Mouse (Mus musculus): Measurements from ENCODE around the gene Egfl6. TPM values are rescaled to one million over a fixed set of nuclear protein-coding genes. Genes with fewer than 3 reads are reported as not detected.

Gene Egfl6
- polyA plus RNA-seq, 1 experiment from 2014 or later: 3.7 TPM

GRCm38 (mm10) chrX:166576111-166576510 lies 9.4 kb downstream of the Egfl6 start:
- Histone ChIP-seq H3K9me3 (replicated peaks; ENCODE audit: control insufficient read depth, low read length) (no peaks in the 10 kb centered on the region), H3K36me3 (ENCODE audit: control insufficient read depth, insufficient read depth) (no peaks in the 10 kb centered on the region), H3K27me3 (ENCODE audit: control insufficient read depth, insufficient read depth, low read length) (no peaks in the 10 kb centered on the region), H3K4me1 (ENCODE audit: control insufficient read depth, insufficient read depth, low read length) (no peaks in the 10 kb centered on the region), H3K9ac (ENCODE audit: low read length) (no peak overlapping the region), H3K4me2 (ENCODE audit: low read depth, low read length) (no peak overlapping the region), H3K4me3 (ENCODE audit: low read length) (no peak overlapping the region), H3K27ac (ENCODE audit: low read length) (no peak overlapping the region)
- ATAC-seq (replicated peaks; ENCODE audit: extremely low read depth, insufficient read depth, low FRiP score): no peak
- 57% methylated on average over 1 of the region's 1 CpGs for WGBS

- Histone ChIP-seq H3K36me3 (ENCODE audit: control insufficient read depth, insufficient read depth) (no peaks in the 10 kb centered on the region), H3K4me1 (ENCODE audit: control insufficient read depth, insufficient read depth, low read length) (no peaks in the 10 kb centered on the region), H3K9me3 (replicated peaks; ENCODE audit: control insufficient read depth, low read length) (no peaks in the 10 kb centered on the region), H3K4me2 (ENCODE audit: low read depth, low read length) (no peak overlapping the region), H3K9ac (ENCODE audit: low read length) (no peak overlapping the region), H3K27me3 (ENCODE audit: control insufficient read depth, insufficient read depth, low read length) (no peaks in the 10 kb centered on the region), H3K4me3 (ENCODE audit: low read length) (no peak overlapping the region), H3K27ac (ENCODE audit: low read length) (no peak overlapping the region)
- WGBS: 80% methylated on average over 6 of the region's 6 CpGs
- no peak for ATAC-seq (replicated peaks; ENCODE audit: extremely low read depth, insufficient read depth, low FRiP score)
These were observed 19.5 kb downstream of the Egfl6 start for GRCm38 (mm10) chrX:166565983-166566382.

GRCm38 (mm10) chrX:166565401-166565800 lies 20.1 kb downstream of the Egfl6 start:
- H3K36me3 ChIP-seq (ENCODE audit: control insufficient read depth, insufficient read depth): no peaks in the 10 kb centered on the region
- H3K4me2 ChIP-seq (ENCODE audit: low read depth, low read length): no peak overlapping the region
- no peaks in the 10 kb centered on the region for H3K4me1 ChIP-seq (ENCODE audit: control insufficient read depth, insufficient read depth, low read length)
- no peak overlapping the region for H3K27ac ChIP-seq (ENCODE audit: low read length)
- ATAC-seq (replicated peaks; ENCODE audit: extremely low read depth, insufficient read depth, low FRiP score): no peak
- H3K9ac ChIP-seq (ENCODE audit: low read length): no peak overlapping the region
- no peaks in the 10 kb centered on the region for H3K9me3 ChIP-seq (replicated peaks; ENCODE audit: control insufficient read depth, low read length)
- no peak overlapping the region for H3K4me3 ChIP-seq (ENCODE audit: low read length)
- 67% methylated on average over 5 of the region's 5 CpGs for WGBS
- no peaks in the 10 kb centered on the region for H3K27me3 ChIP-seq (ENCODE audit: control insufficient read depth, insufficient read depth, low read length)

GRCm38 (mm10) chrX:166564900-166565299 lies 20.6 kb downstream of the Egfl6 start:
- Histone ChIP-seq H3K4me3 (ENCODE audit: low read length) (no peak overlapping the region), H3K9ac (ENCODE audit: low read length) (no peak overlapping the region), H3K4me2 (ENCODE audit: low read depth, low read length) (no peak overlapping the region), H3K27me3 (ENCODE audit: control insufficient read depth, insufficient read depth, low read length) (no peaks in the 10 kb centered on the region), H3K9me3 (replicated peaks; ENCODE audit: control insufficient read depth, low read length) (no peaks in the 10 kb centered on the region), H3K36me3 (ENCODE audit: control insufficient read depth, insufficient read depth) (no peaks in the 10 kb centered on the region), H3K4me1 (ENCODE audit: control insufficient read depth, insufficient read depth, low read length) (no peaks in the 10 kb centered on the region), H3K27ac (ENCODE audit: low read length) (no peak overlapping the region)
- 57% methylated on average over 5 of the region's 5 CpGs for WGBS
- no peak for ATAC-seq (replicated peaks; ENCODE audit: extremely low read depth, insufficient read depth, low FRiP score)

GRCm38 (mm10) chrX:166559333-166559732 lies 26.2 kb downstream of the Egfl6 start:
- Histone ChIP-seq H3K27ac (ENCODE audit: low read length) (no peak overlapping the region), H3K27me3 (ENCODE audit: control insufficient read depth, insufficient read depth, low read length) (no peaks in the 10 kb centered on the region), H3K4me1 (ENCODE audit: control insufficient read depth, insufficient read depth, low read length) (no peaks in the 10 kb centered on the region), H3K4me3 (ENCODE audit: low read length) (no peak overlapping the region), H3K9ac (ENCODE audit: low read length) (no peak overlapping the region), H3K4me2 (ENCODE audit: low read depth, low read length) (no peak overlapping the region), H3K36me3 (ENCODE audit: control insufficient read depth, insufficient read depth) (no peaks in the 10 kb centered on the region), H3K9me3 (replicated peaks; ENCODE audit: control insufficient read depth, low read length) (no peaks in the 10 kb centered on the region)
- 39% methylated on average over 3 of the region's 3 CpGs for WGBS
- ATAC-seq (replicated peaks; ENCODE audit: extremely low read depth, insufficient read depth, low FRiP score): no peak

- Histone ChIP-seq H3K36me3 (ENCODE audit: control insufficient read depth, insufficient read depth) (no peaks in the 10 kb centered on the region), H3K9me3 (replicated peaks; ENCODE audit: control insufficient read depth, low read length) (no peaks in the 10 kb centered on the region), H3K4me2 (ENCODE audit: low read depth, low read length) (no peak overlapping the region), H3K4me3 (ENCODE audit: low read length) (no peak overlapping the region), H3K4me1 (ENCODE audit: control insufficient read depth, insufficient read depth, low read length) (no peaks in the 10 kb centered on the region), H3K27me3 (ENCODE audit: control insufficient read depth, insufficient read depth, low read length) (no peaks in the 10 kb centered on the region), H3K27ac (ENCODE audit: low read length) (no peak overlapping the region), H3K9ac (ENCODE audit: low read length) (no peak overlapping the region)
- no peak for ATAC-seq (replicated peaks; ENCODE audit: extremely low read depth, insufficient read depth, low FRiP score)
- 72% methylated on average over 7 of the region's 7 CpGs for WGBS
These were observed 33.2 kb downstream of the Egfl6 start for GRCm38 (mm10) chrX:166552355-166552754.

- WGBS: 47% methylated on average over 2 of the region's 2 CpGs
- H3K9me3 ChIP-seq (replicated peaks; ENCODE audit: control insufficient read depth, low read length): no peaks in the 10 kb centered on the region
- no peak overlapping the region for H3K4me2 ChIP-seq (ENCODE audit: low read depth, low read length)
- H3K36me3 ChIP-seq (ENCODE audit: control insufficient read depth, insufficient read depth): no peaks in the 10 kb centered on the region
- no peaks in the 10 kb centered on the region for H3K4me1 ChIP-seq (ENCODE audit: control insufficient read depth, insufficient read depth, low read length)
- H3K4me3 ChIP-seq (ENCODE audit: low read length): no peak overlapping the region
- no peak for ATAC-seq (replicated peaks; ENCODE audit: extremely low read depth, insufficient read depth, low FRiP score)
- H3K27me3 ChIP-seq (ENCODE audit: control insufficient read depth, insufficient read depth, low read length): no peaks in the 10 kb centered on the region
- no peak overlapping the region for H3K27ac ChIP-seq (ENCODE audit: low read length)
- no peak overlapping the region for H3K9ac ChIP-seq (ENCODE audit: low read length)
These were observed 39.0 kb downstream of the Egfl6 start for GRCm38 (mm10) chrX:166546495-166546894.

GRCm38 (mm10) chrX:166535138-166535537 lies 50.4 kb downstream of the Egfl6 start:
- Histone ChIP-seq H3K27me3 (ENCODE audit: control insufficient read depth, insufficient read depth, low read length) (no peaks in the 10 kb centered on the region; the same call in 1 of the 2 replicates), H3K9me3 (replicated peaks; ENCODE audit: control insufficient read depth, low read length) (no peaks in the 10 kb centered on the region), H3K36me3 (ENCODE audit: control insufficient read depth, insufficient read depth) (no peaks in the 10 kb centered on the region), H3K27ac (ENCODE audit: low read length) (no peak overlapping the region), H3K9ac (ENCODE audit: low read length) (no peak overlapping the region), H3K4me3 (ENCODE audit: low read length) (no peak overlapping the region), H3K4me1 (ENCODE audit: control insufficient read depth, insufficient read depth, low read length) (no peaks in the 10 kb centered on the region), H3K4me2 (ENCODE audit: low read depth, low read length) (no peak overlapping the region)
- 20% methylated on average over 4 of the region's 4 CpGs for WGBS
- no peak for ATAC-seq (replicated peaks; ENCODE audit: extremely low read depth, insufficient read depth, low FRiP score)

GRCm38 (mm10) chrX:166533432-166533831 lies 52.1 kb downstream of the Egfl6 start:
- no peaks in the 10 kb centered on the region for H3K36me3 ChIP-seq (ENCODE audit: control insufficient read depth, insufficient read depth)
- no peak overlapping the region for H3K4me2 ChIP-seq (ENCODE audit: low read depth, low read length)
- WGBS: 72% methylated on average over 4 of the region's 4 CpGs
- H3K27ac ChIP-seq (ENCODE audit: low read length): no peak overlapping the region
- no peak overlapping the region for H3K9ac ChIP-seq (ENCODE audit: low read length)
- no peaks in the 10 kb centered on the region; the same call in 1 of the 2 replicates for H3K27me3 ChIP-seq (ENCODE audit: control insufficient read depth, insufficient read depth, low read length)
- H3K9me3 ChIP-seq (replicated peaks; ENCODE audit: control insufficient read depth, low read length): no peaks in the 10 kb centered on the region
- no peak for ATAC-seq (replicated peaks; ENCODE audit: extremely low read depth, insufficient read depth, low FRiP score)
- H3K4me1 ChIP-seq (ENCODE audit: control insufficient read depth, insufficient read depth, low read length): no peaks in the 10 kb centered on the region
- no peak overlapping the region for H3K4me3 ChIP-seq (ENCODE audit: low read length)

GRCm38 (mm10) chrX:166531671-166532070 lies 53.8 kb downstream of the Egfl6 start:
- Histone ChIP-seq H3K36me3 (ENCODE audit: control insufficient read depth, insufficient read depth) (no peaks in the 10 kb centered on the region), H3K27me3 (ENCODE audit: control insufficient read depth, insufficient read depth, low read length) (no peaks in the 10 kb centered on the region; the same call in 1 of the 2 replicates), H3K4me3 (ENCODE audit: low read length) (no peak overlapping the region), H3K4me1 (ENCODE audit: control insufficient read depth, insufficient read depth, low read length) (no peaks in the 10 kb centered on the region), H3K27ac (ENCODE audit: low read length) (no peak overlapping the region), H3K9me3 (replicated peaks; ENCODE audit: control insufficient read depth, low read length) (no peaks in the 10 kb centered on the region), H3K4me2 (ENCODE audit: low read depth, low read length) (no peak overlapping the region), H3K9ac (ENCODE audit: low read length) (no peak overlapping the region)
- WGBS: 53% methylated on average over 6 of the region's 6 CpGs
- no peak for ATAC-seq (replicated peaks; ENCODE audit: extremely low read depth, insufficient read depth, low FRiP score)
